Mouse (Mus musculus) liver, embryonic 13.5 days (tissue): ENCODE results near the gene Arrdc2. TPM values are rescaled to one million over a fixed set of nuclear protein-coding genes. Genes with fewer than 3 reads are reported as not detected.
A peak's percentile ranks its signal among the peaks of the same experiment; 100 is the strongest.

Experiments used
- ATAC-seq: fragments of 200-750 bp; cut with Nextera tagmentation; 2 replicates; pipeline ENCODE4 v1.8.0; 2017; ENCODE audit warnings: low read depth, mild to moderate bottlenecking, moderate number of reproducible peaks, moderate library complexity
- DNase-seq: peaks from one replicate; pipeline ENCODE4 v3.0.0; 2022
- H3K27ac ChIP-seq: fragments of 300-500 bp; sonication (generic); 2 replicates; pipeline ENCODE4 v1.5.1; 2015; ENCODE audit warnings: moderate library complexity, mild to moderate bottlenecking, inconsistent platforms
- H3K27me3 ChIP-seq: fragments of 300-500 bp; sonication (generic); 2 replicates; pipeline ENCODE4 v1.6.1; 2015; ENCODE audit warnings: mild to moderate bottlenecking, inconsistent platforms
- H3K36me3 ChIP-seq: fragments of 300-500 bp; sonication (generic); 2 replicates; pipeline ENCODE4 v1.6.1; 2015; ENCODE audit warnings: mild to moderate bottlenecking, inconsistent platforms
- H3K4me1 ChIP-seq: fragments of 300-500 bp; sonication (generic); replicated peaks from 2 replicates; pipeline ENCODE4 v1.6.1; 2015; ENCODE audit warnings: inconsistent platforms
- H3K4me2 ChIP-seq: fragments of 300-500 bp; sonication (generic); 2 replicates; pipeline ENCODE4 v1.6.1; 2015; ENCODE audit warnings: inconsistent platforms, mild to moderate bottlenecking, moderate library complexity
- H3K4me3 ChIP-seq: fragments of 300-500 bp; sonication (generic); replicated peaks from 2 replicates; pipeline ENCODE4 v1.5.1; 2015; ENCODE audit warnings: mild to moderate bottlenecking, inconsistent platforms
- H3K9ac ChIP-seq: fragments of 300-500 bp; sonication (generic); 2 replicates; pipeline ENCODE4 v1.6.1; 2015; ENCODE audit warnings: mild to moderate bottlenecking, inconsistent platforms
- H3K9me3 ChIP-seq: fragments of 300-500 bp; sonication (generic); replicated peaks from 2 replicates; pipeline ENCODE4 v1.6.1; 2016; ENCODE audit warnings: inconsistent platforms
- WGBS: fragments of 180-500 bp; shearing (Covaris S2); methylation state at CpG from one replicate; pipeline ENCODE4 v1.1.7; 2015; ENCODE audit not compliant: insufficient replicate concordance; 5-methylcytosine and 5-hydroxymethylcytosine counted together
- polyA plus RNA-seq: library from polyadenylated mRNA; unstranded; fragments of >200 nt; fragmentation: Nextera tagmentation; extraction: Ambion mirVana; gene quantifications from 2 replicates; pipeline ENCODE4 v1.2.1, GENCODE M21; 2015

Gene Arrdc2
- polyA plus RNA-seq, 1 experiment from 2014 or later = 11.7 TPM

DNA sequence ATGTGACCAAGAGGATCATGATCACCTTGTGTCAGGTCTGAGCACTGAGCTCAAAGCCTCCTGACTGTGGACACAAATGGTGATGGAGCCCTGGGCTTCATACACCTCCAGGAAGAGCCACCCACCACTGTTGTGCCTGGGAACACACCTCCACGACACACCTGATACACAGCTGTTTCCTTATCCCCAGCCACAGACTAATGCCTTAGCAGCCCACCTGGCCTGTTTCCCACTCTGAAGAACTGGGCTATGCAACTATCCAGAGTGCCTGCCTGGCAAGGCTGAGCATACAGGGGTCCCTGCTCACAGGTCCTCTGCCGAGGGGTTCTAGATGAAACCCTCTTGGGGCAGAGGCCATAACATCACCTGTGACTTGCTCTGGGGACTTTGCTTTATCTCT is 45.3 kb downstream of the Arrdc2 start:
- no peak overlapping the region for H3K4me3 ChIP-seq
- DNase-seq (no peak), ATAC-seq (no peak)
- no peak overlapping the region for H3K27ac ChIP-seq
- H3K9me3 ChIP-seq = no peaks in the 10 kb centered on the region
- no peak overlapping the region for H3K9ac ChIP-seq
- no peak overlapping the region for H3K4me2 ChIP-seq
- 62% methylated on average over 2 of the region's 2 CpGs for WGBS
- H3K27me3 ChIP-seq = peaks cover 54% of the 10 kb centered on the region
- H3K36me3 ChIP-seq = peaks cover 7% of the 10 kb centered on the region; the same call in 1 of the 2 replicates
- peaks cover 89% of the 10 kb centered on the region for H3K4me1 ChIP-seq

DNA sequence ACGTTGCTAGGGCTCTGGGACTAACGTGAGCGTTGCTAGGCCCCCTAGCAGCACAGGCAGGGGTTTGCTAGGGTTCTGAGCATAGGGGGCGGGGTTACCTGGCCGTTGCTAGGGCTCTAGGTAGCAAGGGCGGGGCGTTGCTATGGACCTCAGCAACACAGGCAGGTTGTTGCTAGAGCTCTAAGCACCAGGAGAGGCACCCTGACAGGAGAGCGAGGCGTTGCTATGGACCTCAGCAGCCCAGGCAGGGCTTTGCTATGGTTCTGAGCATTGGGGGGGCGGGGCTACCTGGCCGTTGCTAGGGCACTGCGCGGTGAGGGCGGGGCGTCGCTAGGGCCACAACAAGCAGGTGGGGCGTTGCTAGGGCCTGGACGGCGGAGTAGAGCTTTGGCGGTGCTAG is 46.8 kb downstream of the Arrdc2 start:
- ATAC-seq (peak; percentile 1), DNase-seq (peak; percentile 73)
- peak overlapping the region; percentile 91 for H3K9ac ChIP-seq
- no peaks in the 10 kb centered on the region for H3K9me3 ChIP-seq
- peak overlapping the region; percentile 94 for H3K4me2 ChIP-seq
- under 1% methylated on average over 20 of the region's 20 CpGs for WGBS
- peaks cover 23% of the 10 kb centered on the region for H3K36me3 ChIP-seq
- H3K27ac ChIP-seq = peak overlapping the region; percentile 63; the same call in 1 of the 2 replicates
- H3K27me3 ChIP-seq = peaks cover 39% of the 10 kb centered on the region
- peak overlapping the region; percentile 78 for H3K4me3 ChIP-seq
- H3K4me1 ChIP-seq = peaks cover 92% of the 10 kb centered on the region

DNA sequence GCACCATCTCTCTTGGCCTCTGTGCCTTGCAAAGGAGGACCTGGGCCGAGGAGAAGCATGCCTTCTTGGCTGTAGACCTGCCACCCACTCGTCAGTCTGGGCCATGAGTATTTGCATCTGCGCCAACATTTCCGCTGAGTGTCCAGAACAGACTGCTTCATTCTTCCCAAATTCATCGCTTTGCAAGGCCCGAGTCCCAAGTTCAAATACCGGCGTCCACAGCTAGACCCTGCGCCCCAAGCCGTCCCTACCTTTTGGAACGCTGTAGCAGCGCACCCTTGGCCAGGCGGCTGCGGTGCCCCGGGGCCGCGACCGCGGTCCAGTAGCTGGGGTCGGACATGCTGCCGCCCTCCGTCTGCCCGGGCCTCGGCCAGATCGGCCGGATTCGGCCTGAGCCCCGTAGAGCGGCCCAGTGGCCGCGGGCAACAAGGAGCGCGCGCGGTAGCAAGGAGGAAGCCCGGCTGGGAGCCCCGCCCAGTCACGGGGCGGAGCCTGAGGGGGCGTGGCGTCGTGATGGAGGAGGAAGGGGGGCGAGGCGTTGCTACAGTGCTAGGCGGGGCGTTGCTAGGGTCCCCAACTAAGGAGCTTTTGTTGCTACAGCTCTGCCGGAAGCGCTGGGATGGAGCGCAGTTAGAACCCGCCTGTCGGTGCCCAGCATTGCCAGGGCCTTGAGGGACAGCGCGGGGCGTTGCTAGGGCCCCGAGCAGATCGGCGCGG is 47.4 kb downstream of the Arrdc2 start:
- H3K4me2 ChIP-seq = peak overlapping the region; percentile 94
- peaks cover 28% of the 10 kb centered on the region for H3K36me3 ChIP-seq
- H3K9ac ChIP-seq = peak overlapping the region; percentile 91
- 3% methylated on average over 58 of the region's 58 CpGs for WGBS
- peak overlapping the region; percentile 78 for H3K4me3 ChIP-seq
- H3K4me1 ChIP-seq = peaks cover 92% of the 10 kb centered on the region
- H3K9me3 ChIP-seq = no peaks in the 10 kb centered on the region
- DNase-seq (peak; percentile 93), ATAC-seq (peak; percentile 52)
- peaks cover 36% of the 10 kb centered on the region for H3K27me3 ChIP-seq
- H3K27ac ChIP-seq = peak overlapping the region; percentile 75

DNA sequence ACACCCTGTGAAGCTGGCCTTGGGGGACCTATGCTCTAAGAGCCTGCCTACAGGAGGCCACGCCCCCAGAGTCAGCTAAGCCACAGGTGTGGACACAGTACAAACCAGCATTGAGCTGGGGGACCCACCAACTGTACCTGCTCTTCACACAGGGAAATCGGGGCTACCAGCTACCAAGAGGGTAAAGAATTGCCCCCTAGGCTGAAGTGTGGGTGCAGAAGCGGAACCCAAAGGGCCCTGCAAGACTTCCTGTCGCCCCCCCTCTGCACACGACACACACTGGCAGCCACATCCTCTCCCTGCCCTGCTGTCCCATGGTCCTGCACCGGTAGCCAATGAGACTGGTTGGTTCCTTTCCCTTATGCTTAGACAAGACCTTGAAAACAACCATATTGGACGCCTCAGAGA is 48.2 kb downstream of the Arrdc2 start:
- peak; percentile 19; the same call in 1 of the 2 replicates for ATAC-seq
- H3K4me2 ChIP-seq = peak overlapping the region; percentile 94
- peak overlapping the region; percentile 91 for H3K9ac ChIP-seq
- peaks cover 37% of the 10 kb centered on the region for H3K36me3 ChIP-seq
- DNase-seq = no peak
- H3K4me1 ChIP-seq = peaks cover 91% of the 10 kb centered on the region
- no peaks in the 10 kb centered on the region for H3K9me3 ChIP-seq
- peak overlapping the region; percentile 78 for H3K4me3 ChIP-seq
- 14% methylated on average over 7 of the region's 7 CpGs for WGBS
- peak overlapping the region; percentile 75 for H3K27ac ChIP-seq
- peaks cover 31% of the 10 kb centered on the region for H3K27me3 ChIP-seq

DNA sequence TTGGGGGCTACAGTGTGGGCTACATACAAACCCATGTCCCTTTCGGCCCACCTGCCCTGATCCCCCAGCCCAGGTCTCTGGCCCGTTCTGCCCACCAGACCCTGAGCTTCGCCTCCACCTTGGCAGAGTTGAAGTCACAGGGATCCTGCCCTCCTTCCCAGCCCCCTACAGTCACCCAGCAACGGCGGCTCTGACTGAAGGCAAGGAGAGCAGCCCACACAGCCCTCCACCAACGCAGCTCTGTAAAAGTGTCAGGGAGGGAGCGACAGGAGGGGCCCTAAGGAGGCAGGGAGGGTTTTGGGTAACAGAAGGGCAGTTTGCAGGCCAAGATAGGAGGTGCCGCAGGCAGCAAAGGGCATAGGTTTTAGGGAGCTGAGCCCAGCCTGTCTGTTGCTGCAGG is 48.7 kb downstream of the Arrdc2 start:
- Histone ChIP-seq H3K9me3 (no peaks in the 10 kb centered on the region), H3K36me3 (peaks cover 41% of the 10 kb centered on the region), H3K9ac (peak overlapping the region; percentile 91), H3K4me3 (peak overlapping the region; percentile 78), H3K4me1 (peaks cover 91% of the 10 kb centered on the region), H3K27ac (peak overlapping the region; percentile 41), H3K27me3 (peaks cover 27% of the 10 kb centered on the region), H3K4me2 (peak overlapping the region; percentile 94)
- ATAC-seq (no peak), DNase-seq (no peak)
- 54% methylated on average over 8 of the region's 8 CpGs for WGBS

DNA sequence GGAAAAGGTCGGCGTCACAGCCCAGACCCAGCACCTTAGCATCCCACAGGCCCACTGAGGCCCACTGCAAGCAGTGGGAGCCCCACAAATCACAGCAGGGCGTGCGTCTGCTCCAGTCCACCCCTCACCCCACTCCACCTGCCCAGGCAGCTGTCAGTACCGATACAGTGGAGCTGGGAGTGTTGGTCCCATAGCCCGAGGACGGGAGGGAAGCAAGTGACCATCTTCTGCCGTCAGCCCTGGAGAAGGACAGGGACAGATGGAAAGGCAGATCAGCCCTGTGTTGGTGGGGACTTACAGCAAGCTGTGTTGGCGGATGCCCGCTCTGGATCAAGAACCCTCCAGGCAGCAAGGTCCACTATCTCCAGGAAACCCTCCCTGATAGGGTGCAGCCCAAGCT is 50.5 kb downstream of the Arrdc2 start:
- Histone ChIP-seq H3K9me3 (no peaks in the 10 kb centered on the region), H3K36me3 (peaks cover 59% of the 10 kb centered on the region), H3K27ac (no peak overlapping the region), H3K4me3 (no peak overlapping the region), H3K4me1 (peaks cover 83% of the 10 kb centered on the region), H3K27me3 (peaks cover 11% of the 10 kb centered on the region), H3K9ac (no peak overlapping the region), H3K4me2 (no peak overlapping the region)
- 80% methylated on average over 10 of the region's 10 CpGs for WGBS
- DNase-seq = no peak
- ATAC-seq = no peak

DNA sequence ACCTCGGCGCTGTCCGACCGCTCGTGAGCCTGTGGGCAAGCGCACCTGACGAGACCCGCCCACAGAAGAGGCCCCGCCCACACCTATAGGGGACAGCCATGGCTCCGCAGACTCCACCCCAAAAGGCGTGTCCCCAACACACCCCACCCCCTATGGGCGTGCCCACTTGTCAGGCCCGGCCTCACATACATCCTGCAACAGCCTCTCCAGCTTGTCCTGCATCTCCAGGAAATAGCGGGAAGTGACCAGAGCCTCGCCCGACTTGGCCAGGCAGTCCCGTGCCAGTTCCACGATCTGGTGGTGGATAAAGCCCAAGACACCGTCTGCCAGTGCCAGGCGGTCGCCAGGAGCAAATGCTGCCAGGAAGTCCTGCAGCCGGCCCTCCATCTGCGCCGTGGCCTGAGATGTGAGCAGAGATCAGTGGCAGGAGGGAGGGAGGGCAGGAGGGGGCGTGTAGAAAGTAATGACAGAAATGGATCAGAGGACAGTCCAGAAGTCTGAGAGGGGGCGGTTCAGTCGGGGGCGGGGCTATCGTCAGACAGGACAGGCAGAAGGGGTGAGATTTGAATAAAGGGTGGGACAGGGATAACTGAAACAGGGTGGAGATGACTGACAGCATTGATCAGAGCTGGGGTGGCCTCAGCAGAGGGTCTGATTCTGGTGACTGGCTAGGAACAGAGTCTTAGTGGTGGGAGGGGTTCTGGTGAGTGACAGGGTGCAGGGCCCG is 51.4 kb downstream of the Arrdc2 start:
- no peak overlapping the region for H3K9ac ChIP-seq
- 0 out of 2 replicates have a peak, but pooled peaks cover 2% of the 10 kb centered on the region for H3K27me3 ChIP-seq
- 63% methylated on average over 30 of the region's 30 CpGs for WGBS
- peaks cover 73% of the 10 kb centered on the region for H3K4me1 ChIP-seq
- DNase-seq (peak; percentile 68), ATAC-seq (no peak)
- H3K9me3 ChIP-seq = no peaks in the 10 kb centered on the region
- no peak overlapping the region for H3K4me3 ChIP-seq
- peak overlapping the region; percentile 29; the same call in 1 of the 2 replicates for H3K4me2 ChIP-seq
- peaks cover 69% of the 10 kb centered on the region for H3K36me3 ChIP-seq
- no peak overlapping the region for H3K27ac ChIP-seq

DNA sequence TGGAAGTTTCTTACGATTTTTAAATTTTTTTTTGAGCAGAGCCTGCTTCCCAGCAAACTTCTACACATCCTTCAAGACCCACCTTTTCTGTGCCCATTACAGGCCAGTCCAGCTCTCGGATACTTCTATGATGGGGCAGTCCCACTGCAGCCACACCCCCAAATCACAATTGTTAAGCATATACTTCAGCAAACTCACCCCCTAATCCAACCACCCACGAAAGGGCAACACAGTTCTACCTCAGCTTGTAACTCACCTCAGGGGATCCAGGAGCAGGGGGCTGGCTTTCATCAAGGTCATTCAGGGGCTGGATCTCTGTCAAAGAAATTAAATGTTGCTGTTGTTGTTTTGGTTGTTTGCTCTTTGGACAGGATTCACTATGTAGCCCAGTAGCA is 52.5 kb downstream of the Arrdc2 start:
- 0 out of 2 replicates have a peak overlapping the region, but pooled peaks have one; percentile 29 for H3K4me2 ChIP-seq
- no peak overlapping the region for H3K27ac ChIP-seq
- H3K9ac ChIP-seq = no peak overlapping the region
- WGBS = 89% methylated on average over 3 of the region's 3 CpGs
- H3K4me1 ChIP-seq = peaks cover 63% of the 10 kb centered on the region
- DNase-seq = no peak
- no peaks in the 10 kb centered on the region for H3K9me3 ChIP-seq
- H3K27me3 ChIP-seq = no peaks in the 10 kb centered on the region
- H3K4me3 ChIP-seq = no peak overlapping the region
- H3K36me3 ChIP-seq = peaks cover 79% of the 10 kb centered on the region
- ATAC-seq = no peak

DNA sequence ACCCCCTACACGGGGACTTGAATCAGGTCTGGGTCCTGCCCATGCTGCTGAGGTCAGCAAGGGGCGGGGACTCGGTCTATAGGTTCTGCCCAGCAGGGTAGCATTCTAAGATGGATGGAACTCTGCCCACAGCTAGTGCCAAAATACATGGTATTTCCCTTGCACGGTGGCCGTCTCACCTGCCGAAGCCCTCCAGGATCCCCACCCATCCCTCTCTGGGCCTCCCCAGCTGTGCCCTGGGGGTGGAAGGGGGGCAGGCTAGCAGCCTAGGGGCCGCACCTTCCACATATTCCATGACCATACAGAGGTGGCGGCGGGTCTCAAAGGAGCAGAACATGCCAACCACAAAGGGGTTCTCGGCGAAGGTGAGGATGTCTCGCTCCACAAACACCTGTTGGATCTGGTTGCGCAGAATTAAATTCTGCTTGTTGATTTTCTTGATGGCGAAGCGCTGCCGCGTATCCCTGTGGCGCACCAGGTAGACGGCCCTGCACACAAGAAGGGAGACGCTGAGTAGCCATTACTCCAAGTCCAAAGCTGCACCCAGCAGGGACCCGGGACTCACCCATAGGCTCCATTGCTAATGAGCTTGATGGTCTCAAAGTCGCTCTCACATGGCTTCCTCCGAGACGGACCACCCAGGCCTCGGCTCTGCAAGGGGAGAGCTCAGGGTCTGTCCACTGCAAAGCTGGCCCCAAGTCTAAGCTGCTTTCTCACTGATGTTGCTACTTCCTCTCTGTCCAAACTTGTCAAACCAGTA is 53.0 kb downstream of the Arrdc2 start:
- Histone ChIP-seq H3K36me3 (peaks cover 85% of the 10 kb centered on the region), H3K4me1 (peaks cover 57% of the 10 kb centered on the region), H3K9ac (no peak overlapping the region), H3K4me2 (no peak overlapping the region), H3K4me3 (no peak overlapping the region), H3K27me3 (no peaks in the 10 kb centered on the region), H3K27ac (no peak overlapping the region), H3K9me3 (no peaks in the 10 kb centered on the region)
- no peak for ATAC-seq
- 90% methylated on average over 25 of the region's 25 CpGs for WGBS
- DNase-seq = no peak
